Mouse (Mus musculus) macrophage (primary cell): ENCODE measurements around the gene Tmem254a. TPM values are rescaled to one million over a fixed set of nuclear protein-coding genes. Genes with fewer than 3 reads are reported as not detected.

Source experiments
- polyA plus RNA-seq: library from polyadenylated mRNA; stranded (reverse); fragments of 250-400 nt; gene quantifications from 3 replicates; pipeline ENCODE4 v1.2.4, GENCODE M21; 2018; ENCODE audit warnings: inconsistent platforms

The Tmem254a gene
- polyA plus RNA-seq, 1 experiment from 2014 or later, result 1.7 TPM

Other genes with a start within 250 kb of the Tmem254a start
- 8.2 to 17.3 TPM (median 9.7 TPM) in 3 replicates for gene Ppif, start 233.5 kb downstream of the Tmem254a start, polyA plus RNA-seq
- 26.2 to 48.4 TPM (median 38.0 TPM) in 3 replicates for gene Zcchc24, start 158.6 kb downstream of the Tmem254a start, polyA plus RNA-seq
- gene Anxa11, start 85.5 kb downstream of the Tmem254a start, polyA plus RNA-seq, result 50.5 to 77.1 TPM (median 76.9 TPM) in 3 replicates
- gene Plac9a, start 24.6 kb downstream of the Tmem254a start, polyA plus RNA-seq, result not detected in 3 replicates
- not detected in 3 replicates for gene Cphx1, start 10.6 kb upstream of the Tmem254a start, polyA plus RNA-seq
- not detected in 3 replicates for gene Duxbl1, start 50.9 kb upstream of the Tmem254a start, polyA plus RNA-seq
- gene Gm9780, start 115.0 kb upstream of the Tmem254a start, polyA plus RNA-seq, result not detected in 3 replicates
- 2.1 to 3.6 TPM in 2 of 3 replicates, not detected in the other for gene Tmem254c, start 139.7 kb upstream of the Tmem254a start, polyA plus RNA-seq
- gene Cphx2, start 153.8 kb upstream of the Tmem254a start, polyA plus RNA-seq, result not detected in 3 replicates
- not detected in 3 replicates for gene Cphx3, start 154.6 kb upstream of the Tmem254a start, polyA plus RNA-seq
- gene Duxbl2, start 190.7 kb upstream of the Tmem254a start, polyA plus RNA-seq, result not detected in 3 replicates